Mouse (Mus musculus) thymus, postnatal 4 days (tissue): ENCODE results near the gene Fryl.
A peak's percentile ranks its signal among the peaks of the same experiment; 100 is the strongest.

ENCODE experiments used
- DNase-seq: peaks from one replicate; pipeline ENCODE4 v3.0.0; 2021

Fryl gene

DNA sequence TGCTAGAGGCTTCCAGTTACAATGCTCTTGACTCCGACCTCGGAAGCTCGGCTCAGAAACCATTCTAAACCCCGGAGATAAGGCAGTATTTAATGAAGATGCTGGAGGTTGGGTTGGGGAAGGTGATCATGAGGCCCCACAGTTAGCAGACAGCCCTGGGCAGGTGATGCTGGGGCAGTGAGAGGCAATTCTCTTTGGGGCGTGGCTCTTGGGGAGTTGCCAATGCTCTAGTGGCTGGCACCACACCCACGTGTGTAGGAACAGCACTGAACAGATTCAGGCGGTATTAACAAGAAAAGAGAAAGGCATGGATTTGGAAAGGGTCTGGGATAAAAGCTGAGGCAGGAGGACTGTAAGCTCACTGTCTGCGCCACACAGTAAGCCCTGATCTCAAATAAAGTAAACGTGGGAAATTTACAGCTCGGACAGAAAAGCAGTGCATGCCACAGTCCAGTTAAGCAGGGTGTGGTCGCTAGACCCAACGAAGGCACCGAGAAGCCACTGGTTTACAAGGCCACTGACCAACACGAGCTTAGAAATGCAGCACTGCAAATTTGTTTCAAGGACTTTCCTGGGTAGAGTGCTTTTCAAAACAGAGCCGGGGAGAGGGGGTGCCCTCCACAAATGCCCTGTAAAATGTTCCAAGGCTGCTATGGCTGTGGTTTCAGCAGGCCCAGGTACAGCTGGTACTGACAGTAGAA lies 100.0 kb downstream of the Fryl start:
- no peak for DNase-seq

DNA sequence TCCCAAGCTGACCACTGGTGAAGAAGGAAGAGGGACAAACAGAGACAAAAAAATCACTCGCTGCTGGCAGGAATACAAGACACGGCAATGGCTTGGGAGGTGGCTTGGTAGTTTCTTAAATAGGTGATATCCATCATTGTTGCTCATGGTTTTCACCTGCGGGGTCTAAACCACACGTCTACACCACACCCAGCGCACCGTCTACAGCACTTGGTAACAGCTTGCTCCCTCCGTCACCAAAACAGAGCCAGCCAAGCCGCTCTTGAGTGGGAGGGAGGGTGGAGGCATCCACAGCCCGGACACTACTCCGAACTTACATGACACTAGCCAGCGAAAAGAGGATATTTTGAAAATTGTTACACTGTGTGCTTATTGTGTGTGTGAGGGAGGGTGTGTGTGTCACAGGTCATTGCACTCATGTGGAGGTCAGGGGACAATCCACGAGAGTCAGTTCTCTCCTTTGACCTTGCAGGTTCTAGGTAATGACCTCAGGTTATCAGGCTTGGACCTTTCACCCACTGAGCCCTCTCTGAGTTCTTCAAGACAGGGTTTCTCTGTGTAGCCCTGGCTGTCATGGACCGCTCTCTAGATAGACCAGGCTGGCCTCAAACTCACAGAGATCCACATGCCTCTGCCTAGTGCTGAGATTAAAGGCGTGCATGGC lies 102.5 kb downstream of the Fryl start:
- DNase-seq: no peak

DNA sequence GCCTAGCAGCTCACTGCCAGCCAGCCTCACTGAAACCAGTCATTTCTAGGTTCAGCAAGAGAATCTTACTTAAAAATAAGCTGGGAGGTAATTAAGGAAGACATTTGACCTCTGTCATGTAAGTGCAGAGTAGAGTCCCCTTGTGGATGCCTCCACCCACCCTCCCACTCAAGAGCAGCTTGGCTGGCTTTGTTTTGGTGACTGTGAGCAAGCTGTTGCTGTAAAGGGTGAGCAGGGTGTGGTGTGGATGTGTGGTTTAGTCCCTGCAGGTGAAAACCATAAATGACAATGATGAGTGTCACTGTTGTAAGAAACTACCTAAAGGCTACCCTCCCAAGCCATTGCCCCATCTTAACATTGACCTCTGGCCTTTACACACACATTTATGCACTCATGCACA lies 104.2 kb downstream of the Fryl start:
- DNase-seq: no peak

DNA sequence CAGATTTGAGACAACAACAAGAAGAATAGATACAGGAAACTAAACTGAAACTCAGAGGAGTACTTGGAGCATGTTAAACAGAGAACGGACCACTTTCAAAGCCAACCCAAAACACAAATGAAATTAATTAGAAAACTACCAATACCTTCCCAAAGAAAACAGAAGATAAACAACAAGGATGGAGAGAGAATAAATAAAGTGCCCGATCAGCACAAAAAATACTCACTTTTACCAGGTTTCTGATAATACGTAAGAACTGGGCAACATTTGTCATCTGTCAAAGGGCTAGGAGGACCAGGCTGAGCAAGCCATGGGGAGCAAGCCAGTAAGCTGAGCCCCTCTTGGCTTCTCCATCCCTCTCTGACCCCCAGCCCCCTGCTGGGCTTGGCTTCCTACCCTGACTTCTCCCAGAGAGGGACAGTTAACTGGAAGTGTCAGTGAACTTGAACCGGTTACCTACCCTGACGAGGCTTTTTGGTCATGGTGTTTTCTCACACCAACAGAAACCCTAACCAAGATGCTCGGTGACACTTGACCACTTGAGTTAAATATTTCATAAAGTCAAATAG lies 105.5 kb downstream of the Fryl start:
- no peak for DNase-seq

DNA sequence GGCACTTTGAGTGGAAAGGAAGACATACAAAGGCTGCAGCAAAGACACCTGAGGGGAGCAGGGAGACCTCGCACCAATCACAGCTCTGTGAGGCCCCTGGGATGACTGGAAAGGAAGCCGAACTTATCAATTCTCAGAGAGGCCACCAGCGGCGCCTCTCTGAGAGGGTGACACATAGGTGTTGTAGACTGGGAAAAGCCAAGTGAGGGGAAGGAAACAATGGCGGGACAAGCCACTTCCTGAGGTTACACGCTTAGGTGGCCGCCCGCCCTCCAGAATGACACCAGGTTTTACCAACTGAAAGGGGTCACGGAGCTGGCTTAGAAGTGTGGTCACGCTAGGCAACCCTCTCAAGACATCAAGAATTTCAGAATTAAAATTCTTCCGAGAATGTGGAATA lies 111.4 kb downstream of the Fryl start:
- DNase-seq: no peak

DNA sequence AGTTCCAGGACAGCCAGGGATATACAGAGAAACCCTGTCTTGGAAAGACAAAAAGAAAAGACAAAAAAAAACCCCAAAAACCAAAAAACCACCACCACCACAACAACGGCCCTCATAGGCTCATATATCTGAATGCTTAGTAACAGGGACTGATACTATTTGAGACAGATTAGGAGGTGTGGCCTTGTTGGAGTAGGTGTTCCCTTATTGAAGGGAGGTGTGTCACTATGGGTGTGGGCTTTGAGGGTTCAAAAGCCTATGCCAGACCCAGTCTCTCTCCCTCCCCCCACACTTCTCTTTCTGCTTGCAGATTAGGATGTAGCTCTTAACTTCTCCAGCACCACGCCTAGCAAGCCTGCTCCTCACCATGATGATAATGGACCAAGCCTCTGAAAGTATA lies 114.7 kb downstream of the Fryl start:
- DNase-seq: no peak

DNA sequence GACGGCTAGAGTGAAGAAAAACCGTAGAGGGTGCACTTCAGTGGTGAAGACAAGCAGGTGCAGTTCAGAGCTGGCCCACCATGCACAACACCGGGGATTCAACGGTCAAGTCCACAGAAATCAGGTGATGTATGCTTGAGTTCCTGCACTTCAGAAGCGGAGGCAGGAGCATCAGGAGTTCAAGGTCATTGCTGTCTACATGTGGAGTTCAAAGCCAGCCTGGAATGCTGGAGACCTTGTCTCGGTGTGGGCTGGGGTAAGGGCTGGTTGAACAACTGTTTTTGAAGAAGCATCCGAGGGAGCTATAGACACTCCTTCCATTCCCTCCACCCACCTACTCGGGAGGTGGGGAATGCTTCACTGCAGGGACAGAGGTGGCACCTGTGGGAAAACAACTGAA lies 115.3 kb downstream of the Fryl start:
- no peak for DNase-seq

DNA sequence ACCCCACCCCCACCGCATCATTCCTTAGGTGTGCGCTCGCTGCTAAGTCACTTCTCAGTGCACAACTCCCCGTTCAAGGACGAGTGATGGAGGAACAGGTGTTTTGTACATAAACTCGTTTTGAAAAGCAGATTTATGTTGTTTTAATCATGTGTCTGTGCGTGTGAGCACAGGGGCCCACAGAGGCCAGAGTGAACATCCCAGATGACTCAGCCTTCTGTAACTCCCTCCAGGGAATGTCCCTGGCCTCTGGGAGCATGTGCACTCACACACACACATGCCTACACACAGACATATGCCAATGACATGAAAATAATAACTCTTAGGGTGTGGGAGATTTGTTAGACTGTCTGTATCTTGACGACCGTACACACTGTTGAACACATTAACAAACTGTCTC lies 118.9 kb downstream of the Fryl start:
- DNase-seq: no peak

DNA sequence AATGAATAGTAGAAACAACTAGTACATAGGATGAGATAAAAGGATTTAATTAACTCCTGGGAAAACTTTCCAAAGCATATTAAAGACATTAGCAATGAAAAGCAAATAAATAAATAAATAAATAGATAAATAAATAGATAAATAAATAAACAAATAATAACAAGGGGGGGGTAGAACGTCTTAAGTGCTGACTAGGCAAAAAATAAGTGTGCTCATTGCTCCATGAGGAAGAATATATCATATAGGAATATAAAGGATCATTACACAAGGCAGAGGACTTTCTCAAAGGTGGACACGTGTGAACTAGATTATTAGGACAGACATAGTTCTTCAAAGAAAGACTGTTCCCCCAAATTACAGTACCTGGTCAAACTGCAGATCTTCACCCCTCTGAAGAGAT lies 120.5 kb downstream of the Fryl start:
- DNase-seq: no peak

DNA sequence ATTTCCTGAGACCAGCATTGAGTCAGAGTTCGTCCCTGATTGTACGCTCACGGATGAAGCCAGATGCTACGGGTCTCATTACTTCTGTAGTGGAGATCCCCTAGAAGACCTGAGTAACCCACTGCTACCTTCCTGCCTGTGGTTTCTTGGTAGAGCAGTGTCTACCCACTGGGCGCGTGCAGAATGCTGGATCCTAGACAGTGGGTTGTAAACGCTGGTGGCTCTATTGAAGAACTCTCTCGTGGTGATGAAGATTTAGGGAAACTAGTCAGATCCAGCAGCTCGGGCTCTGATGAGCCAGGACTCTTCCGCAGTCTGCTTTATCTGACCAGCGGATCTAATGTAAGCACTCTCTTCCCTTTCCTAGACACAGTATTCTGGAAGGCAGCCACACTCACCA lies 121.3 kb downstream of the Fryl start:
- no peak for DNase-seq

DNA sequence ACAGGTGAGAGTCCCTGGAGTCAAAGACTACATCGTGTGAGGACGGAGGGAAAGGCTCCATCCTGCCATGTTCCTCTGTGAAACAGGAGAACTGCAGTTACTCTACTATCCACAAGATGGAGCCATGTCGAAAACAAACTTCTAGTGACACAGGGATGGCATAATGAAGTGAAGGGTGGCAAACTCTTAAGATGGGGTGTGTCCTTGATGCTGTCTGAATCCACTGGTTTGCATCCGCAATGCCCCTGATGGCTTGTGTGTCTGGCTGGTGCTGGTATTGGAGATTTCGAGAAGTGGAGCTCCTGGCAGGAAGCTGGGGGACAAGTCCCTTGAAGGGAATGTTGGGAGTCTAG lies 122.6 kb downstream of the Fryl start:
- peak; percentile 42 for DNase-seq

DNA sequence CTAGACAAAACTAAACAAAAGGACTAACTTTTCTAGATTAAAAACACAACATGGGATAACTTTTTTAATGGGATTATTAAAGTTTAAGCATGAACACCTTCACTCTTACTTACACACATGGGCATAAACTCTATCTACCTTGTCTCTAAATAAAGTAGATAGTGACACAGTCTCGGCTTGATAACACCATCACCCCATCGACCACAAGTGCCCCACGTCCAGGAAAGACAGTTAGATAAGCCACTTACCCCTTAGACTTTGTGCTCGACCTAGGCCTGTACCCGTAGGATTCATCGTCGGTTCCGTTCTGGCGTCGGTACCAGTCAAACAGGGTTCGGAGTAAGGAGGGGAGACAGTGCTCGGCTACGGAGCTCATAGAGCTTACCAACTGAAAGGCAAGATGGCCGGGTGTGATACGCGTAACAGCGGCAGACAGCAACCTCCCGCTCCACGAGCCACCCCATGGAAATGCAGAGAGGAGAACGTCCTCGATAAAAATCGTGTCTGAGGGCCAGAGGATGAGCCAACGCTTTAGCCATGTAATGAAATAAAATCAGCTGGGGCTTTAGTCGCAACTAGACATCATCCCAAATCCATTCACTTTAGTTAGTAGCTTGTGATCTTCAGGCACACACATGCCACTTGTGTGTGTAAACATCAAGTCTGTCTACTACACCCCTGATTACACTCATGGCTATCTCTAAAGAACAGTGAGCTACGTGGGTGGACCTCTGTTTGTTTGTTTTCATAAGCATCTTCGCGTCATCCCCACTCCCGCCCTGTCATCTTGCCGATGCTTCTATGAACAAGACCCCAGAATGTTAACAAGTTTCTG lies 123.2 kb downstream of the Fryl start:
- DNase-seq: no peak

DNA sequence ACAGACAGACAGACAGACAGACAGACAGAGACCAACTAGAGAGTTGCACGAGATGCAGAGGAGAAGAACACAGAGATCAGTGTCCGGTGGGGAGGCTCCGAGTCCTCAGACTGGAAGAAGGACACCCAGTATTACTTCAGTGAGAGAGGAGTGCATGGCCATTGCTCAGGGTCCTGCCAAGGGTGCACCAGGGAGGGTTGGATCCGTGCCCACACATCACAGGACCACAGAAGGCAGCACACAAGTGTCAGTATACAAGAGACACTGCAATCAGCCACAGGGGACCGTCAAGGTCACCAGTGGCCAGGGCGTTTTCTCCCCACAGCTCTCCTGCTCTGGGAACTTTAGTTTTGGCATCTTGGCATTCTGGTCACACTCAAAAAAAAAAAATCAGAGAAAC lies 125.4 kb downstream of the Fryl start:
- DNase-seq: no peak

DNA sequence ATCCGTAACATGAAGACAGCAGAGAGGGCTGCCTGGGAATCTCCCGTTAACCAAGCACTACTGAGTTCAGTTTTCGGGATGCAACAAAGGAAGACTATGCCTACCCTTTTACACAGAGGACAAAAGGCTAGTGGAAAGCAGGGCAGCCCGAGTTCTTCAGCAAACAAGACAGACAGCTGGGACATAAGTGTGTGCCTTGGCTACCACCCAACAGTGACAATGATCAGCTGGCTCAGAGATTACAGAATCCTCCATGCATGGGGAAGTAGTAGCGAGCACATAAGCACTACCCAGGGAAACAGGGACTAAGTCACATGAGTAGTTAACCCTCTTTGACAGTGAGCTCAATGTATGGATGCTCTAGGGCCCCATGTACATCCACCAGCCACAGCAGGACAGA lies 126.5 kb downstream of the Fryl start:
- no peak for DNase-seq

DNA sequence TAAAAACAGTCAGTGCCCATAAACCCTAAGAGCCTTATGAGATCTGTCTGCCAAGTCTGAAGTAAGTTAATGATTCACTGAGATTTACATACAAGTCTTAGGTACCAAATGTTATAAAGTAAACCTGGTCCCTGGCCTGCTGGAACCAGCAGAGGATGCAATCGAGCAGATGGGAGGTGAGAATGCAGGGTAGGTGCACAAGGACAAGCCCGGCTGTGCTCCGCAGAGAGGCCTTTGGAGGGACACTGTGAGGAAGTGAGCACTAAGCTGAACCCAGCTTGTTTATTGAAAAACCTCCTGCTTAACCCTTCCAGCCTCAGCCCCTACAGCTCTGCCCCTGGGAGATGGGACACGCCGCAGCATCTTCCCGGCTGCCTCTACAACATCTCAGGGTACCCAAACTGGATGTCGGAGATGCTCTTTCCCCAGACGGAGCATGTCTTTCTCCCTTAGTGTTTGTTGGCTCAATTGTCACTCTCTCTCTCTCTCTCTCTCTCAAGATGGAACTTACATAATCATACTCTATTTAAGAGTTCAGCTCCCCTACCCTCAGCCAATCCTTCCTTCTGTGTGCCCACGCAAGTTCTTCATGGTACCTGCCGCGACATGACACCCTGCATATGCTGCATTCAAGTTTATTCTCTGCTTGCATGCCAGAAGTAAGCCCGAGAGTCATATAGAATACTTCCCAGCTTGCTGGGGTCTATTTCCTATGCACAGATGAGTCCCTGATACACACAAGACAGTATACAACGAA lies 136.3 kb downstream of the Fryl start:
- DNase-seq: no peak

DNA sequence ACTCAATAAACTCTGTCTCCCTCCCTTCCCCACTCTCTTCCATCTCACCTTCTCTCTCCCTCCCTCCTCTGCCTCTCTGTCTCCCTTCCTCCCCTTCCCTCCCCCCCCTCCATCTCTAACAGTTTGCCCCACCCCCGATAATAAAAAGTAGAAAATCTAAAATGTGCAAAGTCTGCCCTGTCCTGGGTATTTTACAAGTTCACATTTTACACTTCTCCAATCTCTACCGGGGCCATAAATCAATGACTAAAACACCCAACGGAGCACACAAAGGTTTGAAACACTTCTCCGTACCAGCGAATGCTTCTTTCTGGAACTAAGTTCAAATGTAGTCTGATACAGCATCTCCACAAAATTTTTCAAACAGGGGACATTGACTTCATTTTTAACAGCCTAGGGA lies 136.9 kb downstream of the Fryl start:
- no peak for DNase-seq

DNA sequence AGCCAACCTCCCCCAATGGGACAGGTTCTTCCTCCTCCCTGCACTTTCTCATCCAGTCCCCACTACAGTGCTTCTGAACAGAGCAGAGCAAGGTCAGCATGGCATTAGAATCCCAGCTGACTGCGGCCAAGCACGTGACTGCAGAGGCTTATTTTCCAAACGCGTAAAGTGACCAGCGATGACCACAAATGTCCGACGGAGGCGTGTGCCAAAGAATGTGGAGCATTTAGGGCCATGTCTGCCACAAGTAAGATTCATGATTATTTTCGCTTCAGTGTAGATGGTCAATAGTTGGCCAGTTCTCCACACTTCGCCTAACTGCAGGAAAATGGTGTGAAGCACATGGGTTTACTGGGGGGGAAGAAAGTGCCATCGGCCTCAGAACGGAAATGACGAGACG lies 137.6 kb downstream of the Fryl start:
- DNase-seq: no peak

DNA sequence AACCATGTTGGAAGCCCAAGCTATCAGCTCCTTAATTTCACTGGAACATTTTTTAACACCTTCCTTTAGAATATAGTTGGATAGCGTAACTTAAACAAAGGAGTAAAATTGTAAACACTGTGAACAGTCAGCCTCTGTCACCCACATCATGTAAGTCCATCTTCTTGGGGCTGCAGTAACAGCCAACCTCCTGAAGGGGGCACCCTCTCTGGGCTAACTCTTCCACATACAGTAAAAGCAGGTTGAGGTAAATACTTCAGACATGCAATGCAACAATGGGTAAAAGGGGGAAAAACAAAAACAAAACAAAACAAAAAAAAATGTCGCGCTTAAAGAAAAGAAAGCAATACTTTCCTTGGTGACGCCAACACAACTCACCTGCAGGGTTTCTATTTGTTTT lies 141.5 kb downstream of the Fryl start:
- DNase-seq: peak; percentile 56

DNA sequence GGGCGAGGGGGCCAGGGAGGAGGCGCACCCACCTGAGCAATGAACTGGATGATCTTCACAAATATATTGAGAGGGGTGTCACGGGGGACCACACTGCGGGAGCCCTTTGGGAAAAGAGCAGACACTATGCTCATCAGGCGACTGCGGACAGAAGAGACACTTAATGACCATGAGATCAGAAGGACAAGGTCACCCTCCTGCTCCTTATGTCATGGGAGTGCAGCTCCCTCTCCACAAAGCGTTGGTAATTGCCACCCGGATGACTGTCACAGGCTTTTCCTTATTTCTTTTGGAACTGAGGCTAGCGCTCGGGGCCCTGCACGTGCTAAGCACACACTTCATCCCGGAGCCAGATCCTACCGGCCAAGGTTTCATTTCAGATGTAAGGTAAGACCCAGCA lies 144.1 kb downstream of the Fryl start:
- no peak for DNase-seq

DNA sequence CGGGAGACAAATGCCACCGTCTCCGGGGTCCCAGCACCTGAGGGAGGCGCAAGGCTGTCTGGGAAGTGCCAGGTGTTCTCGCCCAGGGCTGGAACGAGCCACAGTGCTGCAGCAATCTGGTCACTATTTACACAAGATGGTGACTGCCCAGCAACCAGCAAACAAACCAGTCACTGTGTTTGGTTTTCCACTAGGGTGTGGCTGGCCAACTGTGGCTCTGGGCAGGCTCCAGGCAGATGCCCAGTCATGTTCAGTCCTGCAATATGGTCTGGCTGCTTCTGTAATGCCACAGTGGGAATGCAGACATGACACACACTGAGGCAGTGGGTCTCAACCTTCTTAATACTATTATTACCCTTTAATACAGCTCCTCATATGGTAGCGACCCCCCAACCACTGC lies 152.8 kb downstream of the Fryl start:
- DNase-seq: no peak

DNA sequence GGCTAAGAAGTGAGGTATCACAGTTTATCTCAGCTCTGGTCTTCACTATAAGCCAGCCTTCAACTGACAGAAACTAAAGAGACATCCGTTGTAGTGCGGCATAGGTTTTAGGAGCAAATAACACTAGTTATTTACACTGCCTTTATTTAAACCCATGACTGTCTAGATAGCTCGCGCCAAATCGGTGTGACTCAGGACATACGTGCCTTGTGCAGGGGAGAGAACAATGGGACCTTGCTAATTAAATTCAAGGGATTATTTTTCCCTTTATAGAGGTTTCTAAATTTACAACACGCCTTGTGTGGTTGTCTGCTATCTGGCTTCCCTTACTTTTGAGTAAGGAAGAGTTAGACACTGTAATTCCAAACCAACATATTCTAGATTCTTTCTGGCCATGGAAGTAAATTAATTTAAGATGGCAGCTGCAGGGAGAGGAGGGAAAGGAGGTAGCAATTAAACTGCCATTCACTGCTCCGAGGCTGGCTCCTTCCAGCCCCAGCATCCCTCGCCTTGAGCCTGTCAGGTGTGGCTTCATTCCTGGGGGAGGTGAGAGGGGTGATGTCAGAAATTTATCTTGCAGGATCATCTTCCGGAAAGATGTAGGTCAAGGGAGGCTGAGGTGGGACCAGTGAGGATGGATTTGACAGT lies 154.0 kb downstream of the Fryl start:
- no peak for DNase-seq

DNA sequence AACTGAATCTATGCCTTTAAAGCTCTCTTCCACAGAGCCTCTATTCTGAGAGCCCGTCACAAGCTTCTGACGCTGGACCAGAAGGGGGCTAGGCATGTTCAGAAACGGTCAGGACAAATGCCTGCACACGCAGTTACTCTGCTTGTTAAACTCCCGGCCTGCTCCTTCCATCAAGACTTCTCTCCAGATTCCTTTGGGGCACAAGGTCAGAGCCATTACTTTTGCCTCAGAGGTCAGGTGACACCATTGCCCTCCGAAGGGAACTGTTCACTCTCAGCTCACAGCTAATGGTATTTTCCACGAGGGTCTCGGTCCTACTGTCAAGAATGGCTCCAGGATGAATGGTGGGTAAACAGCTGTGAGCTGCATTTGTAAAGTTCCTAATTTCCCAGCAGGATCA lies 164.2 kb downstream of the Fryl start:
- DNase-seq: no peak

DNA sequence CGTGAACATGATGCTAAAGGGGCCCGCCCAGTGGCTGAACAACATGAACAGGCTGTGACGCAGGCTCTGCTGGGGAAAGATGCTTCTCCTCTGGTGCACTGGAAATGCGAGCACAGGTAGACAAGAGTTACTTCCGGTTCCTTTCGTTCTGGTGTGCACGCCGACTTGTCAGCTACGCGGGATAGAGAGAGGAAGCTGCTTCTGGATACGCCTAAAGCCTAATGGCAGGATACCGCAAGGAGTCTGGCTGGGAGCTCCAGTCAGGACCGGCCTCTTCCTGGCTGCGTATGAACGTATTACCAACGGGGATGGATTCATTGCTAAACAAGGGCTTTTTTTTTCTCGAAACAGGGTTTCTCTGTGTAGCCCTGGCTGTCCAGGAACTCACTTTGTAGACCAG lies 167.3 kb downstream of the Fryl start:
- no peak for DNase-seq
